Mouse (Mus musculus) CH12.LX (cell line): Measurements from ENCODE around the gene Cmss1.

Experiments
- CHD1 ChIP-seq: IDR thresholded peaks from 2 replicates; pipeline ENCODE4 v1.6.1; 2012; ENCODE audit warnings: low read depth, low read length, improper control_type of control experiment, inconsistent platforms
- CHD2 ChIP-seq: IDR thresholded peaks from 2 replicates; pipeline ENCODE4 v1.6.1; 2011; ENCODE audit warnings: low read length, improper control_type of control experiment
- CTCF ChIP-seq, 2 experiments: IDR thresholded peaks in 1 of 2; conservative IDR thresholded peaks in 1 of 2; 2 replicates each; pipeline ENCODE4 v1.5.1; 2011 to 2012; ENCODE audit warnings: low read depth in 2 of 2, low read length in 2 of 2, improper control_type of control experiment in 1 of 2, inconsistent platforms in 1 of 2, mild to moderate bottlenecking in 1 of 2, moderate library complexity in 1 of 2
- EP300 ChIP-seq: IDR thresholded peaks from 2 replicates; pipeline ENCODE4 v1.6.1; 2011; ENCODE audit warnings: low read length, improper control_type of control experiment
- MAFK ChIP-seq: IDR thresholded peaks from 2 replicates; pipeline ENCODE4 v1.6.1; 2011; ENCODE audit warnings: low read length, improper control_type of control experiment; ENCODE audit not compliant: insufficient replicate concordance
- POLR2A ChIP-seq: IDR thresholded peaks from 2 replicates; pipeline ENCODE4 v1.6.1; 2011; ENCODE audit warnings: low read depth, mild to moderate bottlenecking, improper control_type of control experiment, low read length
- ZC3H11A ChIP-seq: IDR thresholded peaks from 2 replicates; pipeline ENCODE4 v1.6.1; 2012; ENCODE audit warnings: low read depth, mild to moderate bottlenecking, inconsistent platforms, low read length, improper control_type of control experiment

DNA sequence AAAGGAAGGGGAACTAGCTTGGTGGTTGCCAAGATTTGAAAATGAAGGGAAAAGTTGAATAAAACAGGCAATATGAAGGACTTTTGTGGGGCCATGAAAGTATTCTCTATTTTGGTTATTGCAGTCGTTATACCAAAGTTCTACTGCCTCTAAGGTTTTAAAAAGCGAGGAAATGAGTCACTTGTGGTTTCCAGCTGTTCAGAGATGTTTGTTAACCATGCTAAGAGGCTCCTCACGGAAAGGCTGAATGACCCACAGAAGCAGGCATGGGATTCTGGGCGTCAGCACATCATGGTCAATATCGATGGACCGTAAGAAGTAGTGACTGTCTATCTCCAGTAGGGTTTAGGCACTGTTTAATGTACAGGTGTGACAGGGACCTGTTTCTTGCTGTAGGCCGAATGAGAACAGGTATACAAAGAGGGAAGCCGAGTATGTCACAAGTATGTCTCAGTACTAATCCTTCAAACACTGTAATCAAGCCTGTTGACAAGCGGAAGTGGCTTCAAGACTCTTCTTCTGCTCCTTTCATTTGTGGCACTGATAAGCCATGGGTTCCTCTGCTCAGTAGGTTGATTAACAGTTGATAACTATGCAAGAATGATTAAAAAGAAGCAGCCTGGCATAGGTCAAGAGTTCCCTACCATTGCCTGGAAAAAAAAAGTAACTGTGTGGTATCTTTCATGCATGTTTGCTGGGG lies 227.9 kb downstream of the Cmss1 start:
- TF ChIP-seq CTCF (conservative IDR thresholded peaks at IDR 0.05 in 1 of 2, IDR thresholded peaks at IDR 0.05 in 1 of 2; ENCODE audit: low read depth in 2 of 2, low read length in 2 of 2) (no peak), MAFK (no peak), CHD2 (no peak), POLR2A (no peak), CHD1 (no peak), ZC3H11A (no peak), EP300 (peak; percentile 47; the same call in 1 of the 2 replicates)
